In genomic region chr16:34036327-34037047, GRCm38 (mm10) we compare ENCODE assay signal across 11 mouse cellular contexts.
DNase-seq lines count a peak whose midpoint lies in the region; ATAC-seq and TF ChIP-seq lines count a peak whose summit lies in the region.
"Had no signal": no experiment of that assay in that cellular context is flagged by ENCODE, and none has a peak within 500 bp of the region (broad histone marks: within the 10 kb centered on the region; RNA-seq: fewer than 3 reads in every experiment).

No protein-coding gene starts in this region.

- no peaks in the 10 kb centered on the region for H3K27me3 ChIP-seq in hindbrain, embryonic 10.5 days (ENCODE audit: insufficient read depth, poor library complexity, severe bottlenecking)
- H3K27me3 ChIP-seq in hindbrain, postnatal 0 days (ENCODE audit: insufficient read depth, low read length) = no peaks in the 10 kb centered on the region
- no peaks in the 10 kb centered on the region for H3K27me3 ChIP-seq in lung, embryonic 16.5 days (ENCODE audit: control insufficient read depth, insufficient read depth, low read depth, low read length)
- no peaks in the 10 kb centered on the region for H3K27me3 ChIP-seq in midbrain, postnatal 0 days (ENCODE audit: insufficient read depth, low read length)

- H3K9ac ChIP-seq in hindbrain, postnatal 0 days (replicated peaks; ENCODE audit: low read length) = no peak overlapping the region
- no peak overlapping the region for H3K9ac ChIP-seq in lung, embryonic 16.5 days (ENCODE audit: low read length)
- H3K9ac ChIP-seq in midbrain, postnatal 0 days (replicated peaks; ENCODE audit: low read length, poor library complexity, severe bottlenecking) = no peak overlapping the region

- TF ChIP-seq POLR2A in bone marrow, adult 2 months (IDR thresholded peaks at IDR 0.05; ENCODE audit: borderline replicate concordance, control insufficient read depth, low read depth, low read length) = no peak

- no peak overlapping the region for H3K4me3 ChIP-seq in hindbrain, embryonic 10.5 days
- no peak overlapping the region for H3K4me3 ChIP-seq in hindbrain, postnatal 0 days (ENCODE audit: low read length)
- H3K4me3 ChIP-seq in bone marrow, adult 2 months (replicated peaks; ENCODE audit: control insufficient read depth, low read depth, low read length) = no peak overlapping the region
- H3K4me3 ChIP-seq in lung, embryonic 16.5 days (ENCODE audit: low read length) = no peak overlapping the region
- no peak overlapping the region for H3K4me3 ChIP-seq in midbrain, postnatal 0 days (ENCODE audit: low read depth, low read length)

- 83% methylated on average over 10 of the region's 10 CpGs for WGBS in hindbrain, embryonic 10.5 days
- WGBS in hindbrain, postnatal 0 days = 84% methylated on average over 10 of the region's 10 CpGs
- 24% methylated on average over 10 of the region's 10 CpGs for WGBS in bone marrow, adult 2 months
- WGBS in lung, embryonic 16.5 days = 31% methylated on average over 10 of the region's 10 CpGs
- WGBS in midbrain, postnatal 0 days = 87% methylated on average over 10 of the region's 10 CpGs

- TF ChIP-seq CTCF in hindbrain, postnatal 0 days (IDR thresholded peaks at IDR 0.05; ENCODE audit: low read depth) = no peak
- TF ChIP-seq CTCF in bone marrow, adult 2 months (IDR thresholded peaks at IDR 0.05; ENCODE audit: control insufficient read depth, insufficient read depth, low read length) = no peak
- no peak for TF ChIP-seq CTCF in midbrain, postnatal 0 days (IDR thresholded peaks at IDR 0.05)

- 0 out of 2 replicates have a peak overlapping the region, but pooled peaks have one; percentile 24 for H3K27ac ChIP-seq in hindbrain, embryonic 10.5 days
- no peak overlapping the region for H3K27ac ChIP-seq in hindbrain, postnatal 0 days
- H3K27ac ChIP-seq in bone marrow, adult 2 months (ENCODE audit: control insufficient read depth, insufficient read depth, low read depth, low read length, poor library complexity) = 0 out of 2 replicates have a peak overlapping the region, but pooled peaks have one; percentile 9
- H3K27ac ChIP-seq in lung, embryonic 16.5 days (ENCODE audit: low read length) = peak overlapping the region; percentile 85
- no peak overlapping the region for H3K27ac ChIP-seq in midbrain, postnatal 0 days (ENCODE audit: low read depth, low read length)

- H3K9me3 ChIP-seq in hindbrain, embryonic 10.5 days = no peaks in the 10 kb centered on the region
- H3K9me3 ChIP-seq in hindbrain, postnatal 0 days (ENCODE audit: low read length) = no peaks in the 10 kb centered on the region
- no peaks in the 10 kb centered on the region for H3K9me3 ChIP-seq in lung, embryonic 16.5 days (ENCODE audit: control insufficient read depth, low read length)
- no peaks in the 10 kb centered on the region for H3K9me3 ChIP-seq in midbrain, postnatal 0 days (ENCODE audit: low read length)

- H3K4me1 ChIP-seq in hindbrain, embryonic 10.5 days (replicated peaks) = peaks cover 11% of the 10 kb centered on the region; the same call in 1 of the 2 replicates
- H3K4me1 ChIP-seq in hindbrain, postnatal 0 days (ENCODE audit: insufficient read depth, low read length) = no peaks in the 10 kb centered on the region
- H3K4me1 ChIP-seq in bone marrow, adult 2 months (ENCODE audit: control insufficient read depth, insufficient read depth, low read length) = peaks cover 3% of the 10 kb centered on the region; the same call in 1 of the 2 replicates
- peaks cover 46% of the 10 kb centered on the region for H3K4me1 ChIP-seq in lung, embryonic 16.5 days (replicated peaks; ENCODE audit: control insufficient read depth, insufficient read depth, low read length)
- H3K4me1 ChIP-seq in midbrain, postnatal 0 days (ENCODE audit: insufficient read depth, low read length) = no peaks in the 10 kb centered on the region

- peaks cover 80% of the 10 kb centered on the region for H3K36me3 ChIP-seq in hindbrain, embryonic 10.5 days
- H3K36me3 ChIP-seq in hindbrain, postnatal 0 days (ENCODE audit: insufficient read depth, low read length) = peaks cover 48% of the 10 kb centered on the region
- H3K36me3 ChIP-seq in lung, embryonic 16.5 days (ENCODE audit: control insufficient read depth, insufficient read depth, low read length) = peaks cover under 1% of the 10 kb centered on the region; the same call in 1 of the 2 replicates
- peaks cover 52% of the 10 kb centered on the region for H3K36me3 ChIP-seq in midbrain, postnatal 0 days (ENCODE audit: insufficient read depth, low read length)

- no peak overlapping the region for H3K4me2 ChIP-seq in hindbrain, postnatal 0 days (ENCODE audit: low read depth, low read length)
- no peak overlapping the region for H3K4me2 ChIP-seq in lung, embryonic 16.5 days (ENCODE audit: low read depth, low read length)
- no peak overlapping the region for H3K4me2 ChIP-seq in midbrain, postnatal 0 days (ENCODE audit: low read depth, low read length, poor library complexity, severe bottlenecking)

- DNase-seq in hindbrain, embryonic 10.5 days (ENCODE audit: low spot score) = no peak
- DNase-seq in hindbrain, postnatal 0 days (ENCODE audit: low spot score) = no peak
- DNase-seq in thymus, postnatal 36 days = no peak
- DNase-seq in midbrain, postnatal 0 days (ENCODE audit: low spot score) = no peak
- no peak for DNase-seq in urinary bladder, adult 2 months (ENCODE audit: low spot score)
- DNase-seq: cerebellum, adult 11-12 months; midbrain, embryonic 14.5 days had no signal

- ATAC-seq in hindbrain, postnatal 0 days = no peak
- ATAC-seq in erythroid progenitor cell, adult 5-6 weeks (replicated peaks; ENCODE audit: low FRiP score, poor library complexity, severe bottlenecking) = 0 out of 2 replicates have a peak, but pooled peaks have one; percentile 32
- ATAC-seq in lung, embryonic 16.5 days (ENCODE audit: low read depth) = peak; percentile 91
- no peak for ATAC-seq in midbrain, postnatal 0 days (ENCODE audit: low FRiP score)
- ATAC-seq: inflammation-experienced regulatory T-cells, adult 6 months had no signal

Comparison
In these comparisons a context has a peak if more than half of its experiments do, and no peak if none do; other contexts are left out.
1. H3K27ac ChIP-seq: peak in hindbrain, embryonic 10.5 days (single experiment), bone marrow, adult 2 months (single experiment) and lung, embryonic 16.5 days (single experiment); none in hindbrain, postnatal 0 days (single experiment) and midbrain, postnatal 0 days (single experiment).
2. ATAC-seq: peak in erythroid progenitor cell, adult 5-6 weeks (single experiment) and lung, embryonic 16.5 days (single experiment); none in hindbrain, postnatal 0 days (single experiment) and midbrain, postnatal 0 days (single experiment).